Mouse (Mus musculus) bone marrow macrophage, adult 2 months (primary cell): ENCODE measurements around the gene Grk6.

Source experiments
- CTCF ChIP-seq: IDR thresholded peaks from 2 replicates; pipeline ENCODE4 v1.5.1; 2012; ENCODE audit warnings: low read depth, mild to moderate bottlenecking, low read length, moderate library complexity
- POLR2A ChIP-seq: IDR thresholded peaks from 2 replicates; pipeline ENCODE4 v1.6.1; 2012; ENCODE audit warnings: mild to moderate bottlenecking, low read depth, low read length, borderline replicate concordance

DNA sequence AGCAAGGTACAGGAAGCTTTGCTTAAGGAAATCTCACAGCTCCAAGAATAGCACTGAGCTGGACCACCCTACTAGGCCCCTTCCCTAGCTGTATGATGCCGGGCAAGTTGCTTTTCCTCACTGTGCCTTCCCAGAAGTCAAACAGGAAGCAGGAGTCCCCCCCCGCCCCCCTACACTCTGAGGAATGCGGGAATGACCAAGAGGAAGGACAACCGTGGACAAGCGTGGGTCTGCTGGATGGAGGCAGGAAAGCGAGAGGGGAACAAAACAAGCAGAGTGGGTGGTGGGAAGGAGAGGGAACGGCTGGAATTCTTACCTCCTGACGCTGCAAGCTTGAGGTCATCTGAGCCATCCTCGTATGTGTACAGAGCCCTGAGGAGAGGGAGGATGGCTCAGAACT, 38.2 kb downstream of the Grk6 start:
- no peak for TF ChIP-seq CTCF
- TF ChIP-seq POLR2A, result no peak
